Mouse (Mus musculus): ENCODE measurements around the gene Cenpt. TPM values are rescaled to one million over a fixed set of nuclear protein-coding genes. Genes with fewer than 3 reads are reported as not detected.

The Cenpt gene
- total RNA-seq (2015; ENCODE audit: low replicate concordance) (57.0 and 57.3 TPM in 2 replicates), total RNA-seq (2017; ENCODE audit: low replicate concordance) (55.2 and 94.3 TPM in 2 replicates)

GRCm38 (mm10) chr8:105853178-105853577 lies at the start of gene Cenpt:
Cenpt (minus strand) TSS chr8:105853278.
- ATAC-seq (replicated peaks; ENCODE audit: low FRiP score, poor library complexity, severe bottlenecking) = no peak

GRCm38 (mm10) chr8:105900941-105901616 lies 48.0 kb upstream of the Cenpt start:
- ATAC-seq (replicated peaks; ENCODE audit: low FRiP score, poor library complexity, severe bottlenecking) = peak; percentile 54

GRCm38 (mm10) chr8:105900180-105900940 lies 47.3 kb upstream of the Cenpt start, which contains the start of gene Pskh1:
Pskh1 (plus strand) TSS chr8:105900441.
- ATAC-seq (replicated peaks; ENCODE audit: low FRiP score, poor library complexity, severe bottlenecking) = peak; percentile 93

DNA sequence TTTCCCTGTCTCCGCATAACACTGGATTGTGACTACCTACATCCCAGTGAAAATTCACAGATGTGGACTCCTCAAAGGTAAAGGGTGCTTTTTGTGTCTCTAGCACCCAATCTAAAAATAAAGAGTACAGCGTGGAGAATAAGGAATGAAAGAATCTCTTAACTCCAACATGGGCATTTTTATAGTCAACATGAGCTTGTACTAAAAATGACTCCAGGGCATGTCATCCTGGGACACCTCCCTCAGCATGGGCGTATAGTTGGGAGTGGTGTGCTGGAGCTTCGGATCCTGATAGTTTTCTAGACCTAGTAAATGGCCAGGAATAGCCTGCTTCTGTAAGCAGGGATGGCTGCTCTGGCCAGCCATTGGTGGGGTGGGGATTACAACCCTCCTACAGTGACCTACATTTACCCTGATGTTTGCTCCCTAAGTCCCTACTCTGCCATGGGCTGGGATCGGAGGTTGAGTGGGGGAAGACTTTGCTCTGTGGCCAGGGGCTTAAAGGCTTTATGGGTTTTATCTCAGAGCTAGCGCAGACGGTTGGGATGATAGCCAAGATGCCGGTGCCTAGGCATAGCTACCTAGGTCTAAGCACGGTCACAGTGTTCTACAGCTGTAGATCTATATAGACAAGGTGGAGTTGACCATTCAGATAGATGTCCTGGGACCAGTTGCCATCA lies 44.9 kb upstream of the Cenpt start:
- ATAC-seq (replicated peaks; ENCODE audit: low FRiP score, poor library complexity, severe bottlenecking) = no peak

- ATAC-seq (replicated peaks; ENCODE audit: low FRiP score, poor library complexity, severe bottlenecking) = peak; percentile 44; the same call in 1 of the 2 replicates
Observed at GRCm38 (mm10) chr8:105893339-105893738, 40.3 kb upstream of the Cenpt start, which contains the start of gene Nrn1l. Nrn1l (plus strand) TSS chr8:105893567.

DNA sequence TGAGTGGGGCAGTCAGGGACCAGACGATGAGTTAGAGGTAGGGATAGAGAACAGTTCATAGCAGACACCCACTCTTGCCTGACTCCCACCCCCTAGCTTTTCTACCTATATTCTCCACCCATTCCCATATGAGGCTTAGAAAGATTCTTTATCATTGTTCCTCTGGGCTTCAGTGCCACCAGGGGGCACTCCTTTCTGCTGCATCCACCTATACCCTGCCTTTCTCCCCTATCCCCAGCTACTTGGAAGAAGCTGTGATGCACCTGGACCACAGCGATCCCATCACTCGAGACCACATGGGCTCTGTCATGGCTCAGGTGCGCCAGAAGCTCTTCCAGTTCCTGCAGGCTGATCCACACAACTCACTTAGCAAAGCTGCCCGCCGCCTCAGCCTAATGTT lies 39.4 kb upstream of the Cenpt start:
- no peak for ATAC-seq (replicated peaks; ENCODE audit: low FRiP score, poor library complexity, severe bottlenecking)

GRCm38 (mm10) chr8:105890870-105891269 lies 37.8 kb upstream of the Cenpt start:
- no peak for ATAC-seq (replicated peaks; ENCODE audit: low FRiP score, poor library complexity, severe bottlenecking)

GRCm38 (mm10) chr8:105889756-105890465 lies 36.8 kb upstream of the Cenpt start:
- ATAC-seq (replicated peaks; ENCODE audit: low FRiP score, poor library complexity, severe bottlenecking) = no peak

DNA sequence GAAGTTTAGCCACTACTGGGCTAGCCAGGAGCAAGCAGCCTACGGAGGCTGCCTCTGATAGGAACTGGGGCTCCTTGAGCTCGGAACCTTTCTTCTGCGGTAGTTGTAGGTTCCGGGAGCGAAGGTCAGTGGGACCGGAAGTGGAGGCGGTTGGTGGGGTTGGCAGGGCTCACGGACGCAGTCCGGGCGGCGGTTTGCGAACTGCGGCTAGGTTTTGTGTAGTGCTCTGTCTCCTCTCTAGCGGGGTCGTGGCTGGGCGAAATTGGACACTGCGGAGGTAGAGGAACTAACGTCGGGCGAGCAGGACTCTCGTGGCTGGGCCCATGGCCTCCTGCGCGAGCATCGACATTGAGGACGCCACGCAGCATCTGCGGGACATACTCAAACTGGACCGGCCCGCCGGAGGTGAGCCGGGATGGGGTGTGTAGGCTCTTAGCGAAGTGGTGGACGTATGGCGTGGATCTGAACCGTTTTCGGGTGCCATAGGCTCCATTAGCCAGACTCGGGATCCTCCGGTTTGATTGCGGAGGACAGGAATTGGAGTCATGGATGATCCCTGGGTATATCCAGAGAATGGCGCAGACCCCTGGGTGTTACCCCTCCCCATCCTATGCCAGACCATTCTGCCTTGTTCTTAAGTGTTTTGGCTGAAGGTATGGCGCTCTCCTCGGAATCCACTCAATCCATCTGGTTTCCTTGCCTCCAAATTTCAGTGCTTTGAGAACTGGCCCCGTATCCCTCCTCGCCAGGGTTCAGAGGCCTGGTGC lies 27.9 kb upstream of the Cenpt start, which contains the start of gene Edc4:
Gene Edc4 (plus strand): TSS at position 128 of the 767 bp plus-strand sequence.
- ATAC-seq (replicated peaks; ENCODE audit: low FRiP score, poor library complexity, severe bottlenecking) = peak; percentile 97

- no peak for ATAC-seq (replicated peaks; ENCODE audit: low FRiP score, poor library complexity, severe bottlenecking)
Observed at GRCm38 (mm10) chr8:105874301-105874700, 21.2 kb upstream of the Cenpt start.

DNA sequence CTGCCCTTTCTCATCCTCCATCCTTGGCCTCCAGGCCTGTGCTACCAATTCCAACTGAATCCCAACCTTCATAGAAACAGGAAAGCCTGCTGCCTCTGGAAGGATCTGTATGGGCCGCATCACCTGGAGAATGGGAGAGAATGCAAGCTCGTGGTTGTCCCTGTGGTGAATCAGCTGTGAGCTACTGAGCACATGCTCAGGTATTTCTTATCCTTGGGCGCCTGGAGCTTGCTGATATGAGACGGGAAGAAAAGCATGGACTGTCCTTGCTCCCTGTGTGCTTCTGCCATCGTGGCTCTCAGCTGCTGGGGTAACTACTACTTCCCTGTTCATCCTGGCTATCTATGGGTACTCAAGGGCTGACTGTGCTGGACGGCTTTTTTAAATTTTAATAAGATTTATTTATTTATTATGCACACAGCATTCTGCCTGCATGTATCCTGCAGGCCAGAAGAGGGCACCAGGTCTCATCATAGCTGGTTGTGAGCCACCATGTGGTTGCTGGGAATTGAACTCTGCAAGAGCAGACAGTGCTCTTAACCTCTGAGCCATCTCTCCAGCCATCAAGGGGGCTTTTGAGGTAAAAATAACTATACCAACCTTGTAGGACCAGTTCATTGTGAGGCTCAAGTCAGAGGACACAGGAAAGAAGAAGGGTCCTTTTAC lies 13.4 kb upstream of the Cenpt start:
- peak; percentile 56 for ATAC-seq (replicated peaks; ENCODE audit: low FRiP score, poor library complexity, severe bottlenecking)

GRCm38 (mm10) chr8:105861951-105862350 lies 8.9 kb upstream of the Cenpt start:
- ATAC-seq (replicated peaks; ENCODE audit: low FRiP score, poor library complexity, severe bottlenecking) = no peak

- ATAC-seq (replicated peaks; ENCODE audit: low FRiP score, poor library complexity, severe bottlenecking) = peak; percentile 86
Observed at GRCm38 (mm10) chr8:105860143-105860981, 7.3 kb upstream of the Cenpt start, which contains the start of gene Nutf2. Nutf2 (plus strand) TSS chr8:105860580.

- peak; percentile 36 for ATAC-seq (replicated peaks; ENCODE audit: low FRiP score, poor library complexity, severe bottlenecking)
Observed at GRCm38 (mm10) chr8:105859314-105859713, 6.2 kb upstream of the Cenpt start.

DNA sequence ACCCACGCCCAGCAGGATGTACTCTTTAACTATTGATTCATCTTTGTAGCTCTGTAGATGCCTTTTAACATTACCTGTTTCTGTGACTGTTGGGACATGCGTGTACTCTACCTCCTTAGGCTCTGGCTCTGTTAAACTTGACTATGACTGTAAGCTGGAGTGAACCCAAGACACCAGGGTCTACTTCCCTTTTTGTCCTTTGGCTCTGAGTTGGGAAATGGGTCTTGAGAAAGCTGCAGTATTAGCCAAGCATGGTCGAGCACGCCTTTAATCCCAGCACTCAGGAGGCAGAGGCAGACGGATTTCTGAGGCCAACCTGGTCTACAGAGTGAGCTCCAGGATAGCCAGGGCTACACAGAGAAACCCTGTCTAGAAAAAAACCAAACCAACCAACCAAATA lies 5.4 kb upstream of the Cenpt start:
- no peak for ATAC-seq (replicated peaks; ENCODE audit: low FRiP score, poor library complexity, severe bottlenecking)

DNA sequence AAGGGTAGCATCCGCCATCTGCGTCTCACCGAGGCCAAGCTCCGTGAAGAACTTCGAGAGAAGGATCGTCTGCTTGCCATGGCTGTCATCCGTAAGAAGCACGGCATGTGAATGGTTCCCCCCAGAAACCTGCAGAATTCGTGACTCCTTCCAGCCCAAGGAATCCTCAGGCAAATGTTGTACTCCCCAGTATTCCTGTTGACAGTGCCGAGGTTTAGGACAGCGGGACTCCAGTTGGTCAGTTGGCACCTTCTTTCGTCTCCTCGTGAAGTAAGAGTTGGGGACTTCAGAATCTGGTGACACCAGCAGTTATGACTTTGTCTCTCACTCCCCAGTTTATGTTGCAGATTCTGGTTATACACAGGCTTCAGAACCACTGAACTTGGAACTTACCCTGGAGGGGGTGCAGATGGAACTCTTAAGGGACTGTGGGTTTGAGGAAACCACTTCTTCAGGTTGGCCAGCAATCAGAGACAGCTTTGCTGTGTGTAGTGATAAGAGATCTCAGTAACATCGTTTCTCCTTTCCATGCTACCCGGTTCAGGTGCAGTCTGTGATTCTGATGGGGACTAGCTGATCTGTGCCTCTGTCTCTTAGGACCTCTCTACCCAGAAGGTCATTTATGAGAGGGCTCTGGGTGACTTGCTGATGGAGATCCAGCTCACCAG lies 3.2 kb upstream of the Cenpt start:
- no peak for ATAC-seq (replicated peaks; ENCODE audit: low FRiP score, poor library complexity, severe bottlenecking)

All from erythroid progenitor cell, adult 5-6 weeks (primary cell).